ENCODE assay signal across 8 mouse cellular contexts in the genomic region with DNA sequence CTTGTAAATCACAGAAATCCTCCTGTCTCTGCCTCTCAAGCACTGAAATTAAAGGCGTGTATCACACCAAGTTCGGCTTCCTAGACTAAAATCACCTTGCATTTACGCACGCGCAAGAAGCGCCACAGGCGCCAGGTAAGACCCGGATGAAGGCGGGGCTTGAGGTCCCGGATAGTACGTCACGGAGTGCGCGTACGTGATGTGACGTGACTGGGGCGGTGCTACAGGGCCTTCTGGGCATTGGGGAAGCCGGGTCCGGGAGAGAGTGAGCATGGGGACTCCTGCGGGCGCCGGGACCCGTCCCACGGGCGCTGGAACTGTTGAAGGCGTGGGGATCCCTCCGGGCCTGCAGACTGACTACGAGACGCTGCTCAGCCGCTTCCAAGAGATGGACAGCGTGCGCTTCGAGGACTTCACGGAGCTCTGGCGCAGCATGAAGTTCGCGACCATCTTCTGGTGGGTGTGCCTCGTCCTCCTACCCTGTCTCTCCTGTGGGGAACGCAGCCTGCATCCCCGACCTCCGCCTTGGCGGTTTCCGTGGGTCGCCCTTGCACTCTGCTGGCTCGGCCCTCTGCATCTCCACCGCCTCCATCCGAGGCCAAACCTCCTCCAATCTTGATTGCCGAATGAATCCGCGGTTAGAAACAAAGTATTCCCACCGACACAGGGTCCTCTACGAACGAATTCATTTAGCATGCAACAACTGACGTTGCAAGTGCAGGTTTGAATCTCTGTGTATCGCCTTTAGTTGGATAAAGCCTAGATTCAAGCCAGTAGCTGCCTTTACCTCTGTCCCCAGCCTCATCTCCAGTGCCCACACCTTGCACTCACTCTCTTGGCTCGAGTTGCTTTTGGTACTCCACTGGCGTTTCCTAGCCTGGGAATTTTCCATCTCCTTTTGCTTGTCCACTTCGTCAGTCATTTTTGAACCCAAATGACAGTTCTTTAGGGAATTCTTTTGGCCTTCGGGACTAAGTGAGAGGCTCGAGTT. TPM values are rescaled to one million over a fixed set of nuclear protein-coding genes. Genes with fewer than 3 reads are reported as not detected.
DNase-seq lines count a peak whose midpoint lies in the region; ATAC-seq and TF ChIP-seq lines count a peak whose summit lies in the region.

A gene (plus strand): TSS at position 191 of the 991 bp plus-strand sequence.

- TF ChIP-seq CTCF in G1E (IDR thresholded peaks at IDR 0.05; ENCODE audit: low read depth, low read length): no peak
- no peak for TF ChIP-seq CTCF in layer of hippocampus, adult 2 months (conservative IDR thresholded peaks at IDR 0.05)
- TF ChIP-seq CTCF in lung, embryonic 14.5 days (IDR thresholded peaks at IDR 0.05; ENCODE audit: low read depth): no peak
- TF ChIP-seq CTCF in olfactory bulb, adult 2 months (IDR thresholded peaks at IDR 0.05; ENCODE audit: insufficient read depth, low read depth, low read length): no peak
- TF ChIP-seq CTCF in thymus, adult 2 months (IDR thresholded peaks at IDR 0.05; ENCODE audit: borderline replicate concordance, control insufficient read depth, extremely low read depth, insufficient read depth, low read length, poor library complexity): no peak

- peak; percentile 100 for ATAC-seq in G1E (ENCODE audit: extremely low read depth, insufficient number of reproducible peaks, low FRiP score, poor library complexity, severe bottlenecking)
- peak; percentile 100 for ATAC-seq in forebrain, embryonic 16.5 days
- peak; percentile 100 for ATAC-seq in lung, embryonic 14.5 days (ENCODE audit: insufficient read depth)

- peak within 1 kb of the TSS; percentile 84 for H3K4me3 ChIP-seq in G1E (ENCODE audit: low read depth, low read length)
- peak within 1 kb of the TSS; percentile 92 for H3K4me3 ChIP-seq in forebrain, embryonic 16.5 days (replicated peaks; ENCODE audit: low read length)
- peak within 1 kb of the TSS; percentile 95 for H3K4me3 ChIP-seq in layer of hippocampus, adult 2 months
- peak within 1 kb of the TSS; percentile 79 for H3K4me3 ChIP-seq in lung, embryonic 14.5 days (ENCODE audit: low read depth, low read length)
- peak within 1 kb of the TSS; percentile 64 for H3K4me3 ChIP-seq in olfactory bulb, adult 2 months (ENCODE audit: insufficient read depth, low read depth, low read length)
- H3K4me3 ChIP-seq in thymus, adult 2 months (ENCODE audit: control insufficient read depth, insufficient read depth, low read length): peak within 1 kb of the TSS; percentile 92

- H3K36me3 ChIP-seq in G1E (replicated peaks): peaks cover 26% of the 10 kb centered on the region
- H3K36me3 ChIP-seq in forebrain, embryonic 16.5 days (ENCODE audit: control insufficient read depth, insufficient read depth): peaks cover 15% of the 10 kb centered on the region
- peaks cover 19% of the 10 kb centered on the region for H3K36me3 ChIP-seq in lung, embryonic 14.5 days (ENCODE audit: insufficient read depth)
- peaks cover 16% of the 10 kb centered on the region for H3K36me3 ChIP-seq in thymus, adult 2 months (ENCODE audit: control insufficient read depth, insufficient read depth, low read length)

- intact Hi-C loops in heart, postnatal 36 days (cut with DNase I): no loop called here

- TF ChIP-seq POLR2A in olfactory bulb, adult 2 months (IDR thresholded peaks at IDR 0.05; ENCODE audit: insufficient read depth, low read depth, low read length): peak; percentile 69
- peak; percentile 69; the same call in 1 of the 2 replicates for TF ChIP-seq POLR2A in thymus, adult 2 months (IDR thresholded peaks at IDR 0.05; ENCODE audit: control insufficient read depth, extremely low read depth, insufficient read depth, low read length, poor library complexity)

- peaks cover 19% of the 10 kb centered on the region for H3K4me1 ChIP-seq in G1E (ENCODE audit: insufficient read depth, low read depth, low read length)
- peaks cover 9% of the 10 kb centered on the region for H3K4me1 ChIP-seq in forebrain, embryonic 16.5 days (replicated peaks; ENCODE audit: control insufficient read depth, insufficient read depth, low read length)
- no peaks in the 10 kb centered on the region for H3K4me1 ChIP-seq in lung, embryonic 14.5 days (ENCODE audit: insufficient read depth)
- H3K4me1 ChIP-seq in olfactory bulb, adult 2 months (ENCODE audit: control insufficient read depth, insufficient read depth, low read length): peaks cover 2% of the 10 kb centered on the region; the same call in 1 of the 2 replicates
- H3K4me1 ChIP-seq in thymus, adult 2 months (replicated peaks; ENCODE audit: control insufficient read depth, insufficient read depth, low read length): peaks cover 7% of the 10 kb centered on the region; the same call in 1 of the 2 replicates

- H3K9ac ChIP-seq in forebrain, embryonic 16.5 days (replicated peaks; ENCODE audit: low read depth, low read length): peak within 1 kb of the TSS; percentile 88
- peak within 1 kb of the TSS; percentile 83 for H3K9ac ChIP-seq in lung, embryonic 14.5 days

- no peaks in the 10 kb centered on the region for H3K27me3 ChIP-seq in G1E (ENCODE audit: insufficient read depth, low read length)
- 0 out of 2 replicates have a peak, but pooled peaks cover 2% of the 10 kb centered on the region for H3K27me3 ChIP-seq in forebrain, embryonic 16.5 days (replicated peaks; ENCODE audit: control insufficient read depth, insufficient read depth, low read length)
- H3K27me3 ChIP-seq in lung, embryonic 14.5 days (ENCODE audit: insufficient read depth, low read length): no peaks in the 10 kb centered on the region
- no peaks in the 10 kb centered on the region for H3K27me3 ChIP-seq in thymus, adult 2 months (ENCODE audit: control insufficient read depth, insufficient read depth, low read length)

- peak within 1 kb of the TSS; percentile 84 for H3K4me2 ChIP-seq in forebrain, embryonic 16.5 days (ENCODE audit: low read length)
- H3K4me2 ChIP-seq in lung, embryonic 14.5 days: peak within 1 kb of the TSS; percentile 84

- peak within 1 kb of the TSS; percentile 85 for H3K27ac ChIP-seq in forebrain, embryonic 16.5 days (ENCODE audit: low read length)
- H3K27ac ChIP-seq in layer of hippocampus, adult 2 months: peak within 1 kb of the TSS; percentile 82
- H3K27ac ChIP-seq in lung, embryonic 14.5 days (ENCODE audit: low read depth): peak within 1 kb of the TSS; percentile 67
- peak within 1 kb of the TSS; percentile 6 for H3K27ac ChIP-seq in olfactory bulb, adult 2 months (ENCODE audit: insufficient read depth, low read depth, low read length)
- H3K27ac ChIP-seq in thymus, adult 2 months (ENCODE audit: control insufficient read depth, insufficient read depth, low read length): no peak within 1 kb of the TSS

- H3K9me3 ChIP-seq in G1E (replicated peaks): no peaks in the 10 kb centered on the region
- H3K9me3 ChIP-seq in forebrain, embryonic 16.5 days (ENCODE audit: control insufficient read depth, low read length): no peaks in the 10 kb centered on the region
- H3K9me3 ChIP-seq in lung, embryonic 14.5 days (ENCODE audit: low read depth, low read length): no peaks in the 10 kb centered on the region

- 2% methylated on average over 60 of the region's 60 CpGs for WGBS in forebrain, embryonic 16.5 days
- under 1% methylated on average over 60 of the region's 60 CpGs for WGBS in lung, embryonic 14.5 days
- under 1% methylated on average over 60 of the region's 60 CpGs for WGBS in olfactory bulb, adult 2 months
- WGBS in thymus, adult 2 months: 2% methylated on average over 60 of the region's 60 CpGs

- peak; percentile 96 for DNase-seq in G1E (ENCODE audit: low spot score)
- DNase-seq in cerebellum, adult 18-20 months: peak; percentile 96 to 98
- peak; percentile 96 to 97 for DNase-seq in heart, postnatal 36 days
- peak; percentile 97 to 99 for DNase-seq in layer of hippocampus, adult 2 months (ENCODE audit: low spot score in 2 of 2)
- peak; percentile 100 for DNase-seq in lung, embryonic 14.5 days
- DNase-seq in thymus, adult 2 months: peak; percentile 97

RNA-seq across cellular contexts. Expression of the gene that starts here (rescaled TPM):
- total RNA-seq in G1E (2014; fragmentation: Nextera tagmentation) (14.3 and 14.9 TPM in 2 replicates), G1E (2017) (12.3 and 12.8 TPM in 2 replicates)
- polyA plus RNA-seq in G1E (2012): 7.1 and 12.3 TPM in 2 replicates
- 42.4 and 43.9 TPM in 2 replicates for polyA plus RNA-seq in forebrain, embryonic 16.5 days (2015; fragmentation: Nextera tagmentation; extraction: Ambion mirVana)
- total RNA-seq in heart, postnatal 36 days (2021): 10 to 100 TPM in 1 of 2 experiments, 1 to 10 TPM in 1; 8.8 to 13.4 TPM
- 10 to 100 TPM; 34.5 to 35.7 TPM for total RNA-seq in layer of hippocampus, adult 2 months (2021)
- 18.6 and 23.2 TPM in 2 replicates for polyA plus RNA-seq in lung, embryonic 14.5 days (2014; fragmentation: Nextera tagmentation; extraction: Ambion mirVana)
- 167 TPM in 1 of 2 replicates, not detected in the other for polyA plus RNA-seq in olfactory bulb, adult 2 months (2012; ENCODE audit: insufficient read depth, insufficient read length, low replicate concordance, missing spikeins)
- 9.3 and 9.9 TPM in 2 replicates for polyA plus RNA-seq in thymus, adult 2 months (2012; rRNA removed)
